Mouse (Mus musculus) common myeloid progenitor, adult 5-6 weeks (primary cell): ENCODE data around the gene 4930590J08Rik. TPM values are rescaled to one million over a fixed set of nuclear protein-coding genes. Genes with fewer than 3 reads are reported as not detected.

ENCODE experiments used
- ATAC-seq: replicated peaks from 2 replicates; pipeline ENCODE4 v1.8.0; 2016; ENCODE audit warnings: low read depth, mild to moderate bottlenecking, moderate TSS enrichment, inconsistent platforms; ENCODE audit not compliant: poor library complexity, severe bottlenecking
- total RNA-seq: library from RNA; stranded (forward); fragments of 200-1000, 187-1606 nt; gene quantifications from 2 replicates; pipeline ENCODE4 v1.2.3, GENCODE M21; 2017

The 4930590J08Rik gene
- total RNA-seq, 1 experiment from 2014 or later = 0.50 TPM

- no peak for ATAC-seq
These were observed 57.6 kb downstream of the 4930590J08Rik start for GRCm38 (mm10) chr6:91960028-91960811.

- no peak for ATAC-seq
These were observed 60.8 kb downstream of the 4930590J08Rik start for GRCm38 (mm10) chr6:91963429-91963828.

GRCm38 (mm10) chr6:91965060-91965459, 62.5 kb downstream of the 4930590J08Rik start:
- no peak for ATAC-seq

GRCm38 (mm10) chr6:91966006-91966405, 63.4 kb downstream of the 4930590J08Rik start:
- ATAC-seq = no peak

- peak; percentile 77 for ATAC-seq
These were observed 69.6 kb downstream of the 4930590J08Rik start for GRCm38 (mm10) chr6:91972201-91972646.

GRCm38 (mm10) chr6:91973972-91974371, 71.4 kb downstream of the 4930590J08Rik start:
- no peak for ATAC-seq

- ATAC-seq = no peak
These were observed 76.0 kb downstream of the 4930590J08Rik start, which contains the start of gene Fgd5 for GRCm38 (mm10) chr6:91978371-91979300. TSS of gene Fgd5 (plus strand) at chr6:91978878.

GRCm38 (mm10) chr6:91979301-91979996, 76.8 kb downstream of the 4930590J08Rik start:
- peak; percentile 64 for ATAC-seq

- no peak for ATAC-seq
These were observed 77.4 kb downstream of the 4930590J08Rik start for GRCm38 (mm10) chr6:91980011-91980410.

GRCm38 (mm10) chr6:91990101-91990500, 87.5 kb downstream of the 4930590J08Rik start:
- ATAC-seq = no peak

GRCm38 (mm10) chr6:91992823-91993222, 90.2 kb downstream of the 4930590J08Rik start:
- no peak for ATAC-seq

GRCm38 (mm10) chr6:91993795-91994505, 91.3 kb downstream of the 4930590J08Rik start:
- no peak; the same call in 1 of the 2 replicates for ATAC-seq

GRCm38 (mm10) chr6:91996072-91996471, 93.5 kb downstream of the 4930590J08Rik start:
- ATAC-seq = no peak

Other genes starting within 250 kb of the 4930590J08Rik start
- gene Slc6a6, start 218.8 kb upstream of the 4930590J08Rik start, total RNA-seq = 30.3 and 37.1 TPM in 2 replicates
- gene Grip2, start 75.6 kb upstream of the 4930590J08Rik start, total RNA-seq = not detected in 2 replicates
- gene Ccdc174, start 24.8 kb upstream of the 4930590J08Rik start, total RNA-seq = 47.5 and 69.5 TPM in 2 replicates
- gene Fgd5, start 76.1 kb downstream of the 4930590J08Rik start, total RNA-seq = 0.55 and 2.6 TPM in 2 replicates
- gene Nr2c2, start 188.6 kb downstream of the 4930590J08Rik start, total RNA-seq = 60.5 and 66.0 TPM in 2 replicates